Mouse (Mus musculus) forebrain, embryonic 15.5 days (tissue): ENCODE measurements at regions not wholly inside any gene's neighbourhood (a gene's known extent, or its start where the extent isn't known, plus 50 kb on each side); places are given as distances from the start of the nearest gene placed in this dataset.
"Not testable (repeated sequence)": the region's sequence is repeated elsewhere in the genome, so short reads cannot be mapped to it uniquely, and the experiment has no call there.

Source experiments
- ATAC-seq: fragments of 200-750 bp; cut with Nextera tagmentation; replicated peaks from 2 replicates; pipeline ENCODE4 v1.8.0; 2017; ENCODE audit warnings: mild to moderate bottlenecking, moderate TSS enrichment, moderate library complexity
- H3K27ac ChIP-seq: fragments of 300-500 bp; sonication (generic); replicated peaks from 2 replicates; pipeline ENCODE4 v1.5.1; 2015; ENCODE audit warnings: mild to moderate bottlenecking, inconsistent platforms
- H3K27me3 ChIP-seq: fragments of 300-500 bp; sonication (generic); 2 replicates; pipeline ENCODE4 v1.6.1; 2015; ENCODE audit warnings: inconsistent platforms
- H3K36me3 ChIP-seq: fragments of 300-500 bp; sonication (generic); 2 replicates; pipeline ENCODE4 v1.6.1; 2015; ENCODE audit warnings: mild to moderate bottlenecking, inconsistent platforms
- H3K4me1 ChIP-seq: fragments of 300-500 bp; sonication (generic); 2 replicates; pipeline ENCODE4 v1.6.1; 2015; ENCODE audit warnings: inconsistent platforms
- H3K4me2 ChIP-seq: fragments of 300-500 bp; sonication (generic); replicated peaks from 2 replicates; pipeline ENCODE4 v1.6.1; 2015; ENCODE audit warnings: mild to moderate bottlenecking, inconsistent platforms
- H3K4me3 ChIP-seq: fragments of 300-500 bp; sonication (generic); 2 replicates; pipeline ENCODE4 v1.5.1; 2015; ENCODE audit warnings: mild to moderate bottlenecking, inconsistent platforms
- H3K9ac ChIP-seq: fragments of 300-500 bp; sonication (generic); replicated peaks from 2 replicates; pipeline ENCODE4 v1.6.1; 2015; ENCODE audit warnings: mild to moderate bottlenecking, inconsistent platforms
- H3K9me3 ChIP-seq: fragments of 300-500 bp; sonication (generic); 2 replicates; pipeline ENCODE4 v1.6.1; 2016; ENCODE audit warnings: inconsistent platforms
- WGBS: fragments of 180-500 bp; shearing (Covaris S2); methylation state at CpG from one replicate; pipeline ENCODE4 v1.1.7; 2015; ENCODE audit warnings: mixed read lengths; 5-methylcytosine and 5-hydroxymethylcytosine counted together

DNA sequence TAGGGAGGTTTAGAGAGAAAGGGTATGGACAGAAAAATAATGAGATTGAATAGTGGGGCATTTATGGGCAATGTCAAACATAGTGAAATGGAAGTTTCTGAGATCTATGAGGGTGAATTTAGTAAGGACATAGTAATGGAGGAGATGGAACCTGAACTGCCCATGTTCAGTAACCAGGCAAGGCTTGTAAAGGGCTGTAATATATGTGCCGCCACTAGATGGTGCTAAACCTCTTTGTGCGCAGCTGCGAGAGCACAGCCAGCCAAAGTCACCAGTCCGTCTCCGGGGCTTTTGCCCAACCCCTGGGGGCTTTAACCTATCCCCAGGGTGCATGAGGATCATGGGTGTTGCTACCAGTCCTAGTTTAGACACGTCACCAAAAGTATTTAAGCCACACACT, 77.7 kb upstream of the Vmn2r25 start:
- H3K27me3 ChIP-seq, H3K36me3 ChIP-seq, H3K27ac ChIP-seq, H3K4me2 ChIP-seq, H3K4me1 ChIP-seq, H3K9me3 ChIP-seq, H3K9ac ChIP-seq, H3K4me3 ChIP-seq: not testable (repeated sequence)
- ATAC-seq, result peak; percentile 76
- 4% methylated on average over 5 of the region's 6 CpGs for WGBS

DNA sequence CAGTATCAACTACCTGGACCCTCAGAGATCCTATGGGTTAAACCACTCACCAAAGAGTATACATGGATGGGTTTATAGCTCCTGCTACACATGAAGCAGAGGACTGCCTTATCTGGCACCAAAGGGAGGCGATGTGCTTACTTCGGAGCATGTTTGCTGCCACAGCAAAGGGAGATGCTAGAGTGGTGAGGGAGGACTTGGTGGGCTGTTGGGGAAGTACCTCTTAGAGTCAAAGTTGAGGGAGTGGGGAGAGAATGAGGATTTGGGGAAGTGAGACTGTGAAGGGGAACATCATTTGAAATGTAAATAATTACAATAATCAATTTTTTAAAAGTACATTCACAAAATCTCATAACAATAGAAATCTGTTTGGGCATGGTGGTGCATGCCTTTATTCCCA, 84.7 kb upstream of the Vmn2r25 start:
- H3K9me3 ChIP-seq, result no peaks in the 10 kb centered on the region
- H3K4me2 ChIP-seq, result no peak overlapping the region
- no peak overlapping the region for H3K27ac ChIP-seq
- no peak overlapping the region for H3K9ac ChIP-seq
- no peak overlapping the region for H3K4me3 ChIP-seq
- H3K4me1 ChIP-seq, result no peaks in the 10 kb centered on the region
- no peaks in the 10 kb centered on the region for H3K27me3 ChIP-seq
- 90% methylated on average over 2 of the region's 2 CpGs for WGBS
- no peaks in the 10 kb centered on the region for H3K36me3 ChIP-seq
- ATAC-seq, result no peak

DNA sequence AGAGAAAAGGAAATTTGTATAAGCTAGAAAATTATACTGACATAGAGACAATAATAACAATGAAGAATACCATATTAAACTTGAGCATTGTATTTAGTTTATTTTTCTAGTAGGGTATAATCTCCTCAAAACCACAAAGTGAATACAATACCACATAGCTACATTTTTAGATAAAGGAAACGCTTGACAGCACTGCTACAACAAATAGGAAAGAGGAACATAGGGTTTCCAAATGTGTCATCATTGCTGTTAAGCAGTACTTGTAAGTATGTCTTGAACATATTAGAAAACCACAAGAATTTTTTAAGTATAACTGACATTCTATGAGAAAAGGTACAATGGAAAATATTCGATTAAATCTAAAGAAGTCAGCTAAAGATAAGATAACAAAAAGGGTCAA, 63.0 kb upstream of the Vmn2r26 start:
- Histone ChIP-seq H3K4me3 (no peak overlapping the region), H3K4me2 (no peak overlapping the region), H3K27ac (no peak overlapping the region), H3K4me1 (no peaks in the 10 kb centered on the region), H3K9ac (no peak overlapping the region), H3K36me3 (no peaks in the 10 kb centered on the region), H3K27me3 (no peaks in the 10 kb centered on the region), H3K9me3 (no peaks in the 10 kb centered on the region)
- ATAC-seq, result no peak
- 87% methylated on average over 2 of the region's 2 CpGs for WGBS

DNA sequence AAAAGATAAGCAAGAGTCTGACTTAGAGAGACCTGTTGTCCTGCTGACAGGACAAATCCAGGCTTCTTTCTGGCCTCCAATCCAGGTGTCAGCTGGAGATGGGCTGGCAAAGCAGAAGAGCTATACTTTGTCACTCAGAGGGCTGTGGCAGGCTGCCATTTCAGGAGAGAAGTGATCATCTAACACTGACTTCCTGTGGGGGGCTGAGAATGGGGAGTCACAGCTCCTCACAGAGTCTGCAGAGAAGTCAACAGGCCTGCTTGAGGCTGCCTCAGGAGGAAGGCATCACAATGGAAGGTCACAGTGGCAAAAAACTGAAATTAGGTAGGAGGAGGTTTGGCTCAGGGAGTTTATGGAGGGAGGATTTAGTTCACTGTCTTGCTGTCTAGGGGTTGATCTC, 53.2 kb upstream of the Vmn2r26 start:
- Histone ChIP-seq H3K4me1 (no peaks in the 10 kb centered on the region), H3K27me3 (no peaks in the 10 kb centered on the region), H3K27ac (no peak overlapping the region), H3K9ac (no peak overlapping the region), H3K4me3 (no peak overlapping the region), H3K4me2 (no peak overlapping the region), H3K36me3 (no peaks in the 10 kb centered on the region), H3K9me3 (no peaks in the 10 kb centered on the region)
- no peak for ATAC-seq
